Mouse (Mus musculus): Measurements from ENCODE around the gene Acadsb.

Gene Acadsb

GRCm38 (mm10) chr7:131465117-131465601 lies 54.8 kb downstream of the Acadsb start:
- DNase-seq (ENCODE audit: low read depth, low spot score) = no peak

DNA sequence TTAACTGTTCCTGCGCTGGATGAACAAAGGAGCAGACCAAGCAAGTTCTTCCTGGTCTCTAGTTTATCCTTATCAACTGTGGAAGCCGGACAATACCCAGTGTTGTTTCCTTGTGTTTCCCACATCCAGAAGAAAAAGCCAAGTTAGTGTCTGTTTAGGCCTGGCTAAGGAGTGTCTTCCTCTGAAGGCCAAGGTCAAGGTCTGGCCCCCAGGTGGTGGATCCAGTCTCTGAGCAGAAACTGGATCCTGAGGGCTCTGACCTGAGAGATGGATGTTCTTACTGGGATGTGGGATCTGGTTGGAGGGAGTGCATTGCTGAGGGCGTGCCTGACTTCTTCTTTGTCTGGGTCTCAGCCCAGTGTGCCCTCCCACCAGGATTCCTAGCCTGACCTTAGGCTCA lies 55.3 kb downstream of the Acadsb start:
- DNase-seq (ENCODE audit: low read depth, low spot score) = no peak

- no peak for DNase-seq (ENCODE audit: low read depth, low spot score)
These were observed 56.9 kb downstream of the Acadsb start for GRCm38 (mm10) chr7:131467312-131467711.

DNA sequence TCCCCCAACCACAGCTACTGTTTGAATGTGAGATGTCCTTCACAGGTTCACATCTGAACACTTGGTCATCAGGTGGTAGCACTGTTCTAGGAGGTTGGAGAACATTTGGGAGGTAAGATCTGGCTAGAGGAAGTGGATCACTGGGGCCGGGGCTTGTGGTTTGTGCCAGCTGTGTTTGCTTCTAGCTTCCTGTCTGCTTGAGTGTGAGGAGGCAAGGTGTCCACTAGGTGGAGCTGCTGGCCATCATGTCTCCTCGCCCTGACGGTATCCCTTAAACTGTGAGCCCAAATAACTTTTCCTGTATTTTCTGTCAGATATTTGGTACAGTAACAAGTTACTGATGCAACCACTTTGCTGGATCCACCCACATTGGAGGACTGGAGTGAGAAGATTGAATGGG lies 59.1 kb downstream of the Acadsb start:
- DNase-seq (ENCODE audit: low read depth, low spot score) = no peak

- DNase-seq (ENCODE audit: low read depth, low spot score) = no peak
These were observed 61.1 kb downstream of the Acadsb start for GRCm38 (mm10) chr7:131471551-131471950.

DNA sequence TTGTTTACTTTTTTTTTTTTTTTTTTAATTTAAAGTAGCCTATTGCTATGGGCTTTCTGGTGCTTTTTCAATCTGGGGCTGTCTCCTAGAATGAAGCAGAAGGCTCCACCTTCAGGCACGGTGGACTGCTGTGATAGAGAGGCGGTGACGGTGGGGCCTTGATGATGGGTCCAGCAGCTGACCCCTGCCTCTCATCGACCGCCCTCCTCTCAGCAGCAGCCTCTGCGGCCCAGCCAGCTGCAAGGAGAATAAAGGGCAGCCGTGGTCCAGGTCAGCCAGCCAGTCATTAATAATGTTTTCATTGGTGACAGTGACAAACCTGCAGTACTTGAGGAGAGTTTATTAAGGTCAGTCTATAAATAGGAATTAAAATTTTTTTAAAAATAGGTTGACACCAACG lies 66.7 kb downstream of the Acadsb start:
- DNase-seq (ENCODE audit: low read depth, low spot score) = no peak

GRCm38 (mm10) chr7:131478403-131478802 lies 68.0 kb downstream of the Acadsb start:
- no peak for DNase-seq (ENCODE audit: low read depth, low spot score)
